Mouse (Mus musculus) C2C12 (cell line): Measurements from ENCODE around the gene Rptor. TPM values are rescaled to one million over a fixed set of nuclear protein-coding genes. Genes with fewer than 3 reads are reported as not detected.

Experiments
- H3K27me3 ChIP-seq: one replicate; pipeline ENCODE4 v1.6.1; 2011; ENCODE audit not compliant: control insufficient read depth, insufficient read depth, insufficient read length
- H3K36me3 ChIP-seq: one replicate; pipeline ENCODE4 v1.6.1; 2011; ENCODE audit not compliant: control insufficient read depth, insufficient read depth
- H3K4me3 ChIP-seq: one replicate; pipeline ENCODE4 v1.5.1; 2011; ENCODE audit warnings: mild to moderate bottlenecking, control low read depth; ENCODE audit not compliant: poor library complexity, insufficient read depth, severe bottlenecking
- H3K79me2 ChIP-seq: one replicate; pipeline ENCODE4 v1.6.1; 2011; ENCODE audit not compliant: control insufficient read depth, insufficient read depth
- H3K79me3 ChIP-seq: one replicate; pipeline ENCODE4 v1.6.1; 2011; ENCODE audit warnings: low read depth, control low read depth
- H3ac ChIP-seq: one replicate; pipeline ENCODE3; 2011; ENCODE audit warnings: low read depth; ENCODE audit not compliant: control insufficient read depth, insufficient read length
- CEBPB ChIP-seq: IDR thresholded peaks from one replicate; pipeline ENCODE4 v1.6.1; 2011; ENCODE audit warnings: low read depth, mild to moderate bottlenecking, control low read depth, moderate library complexity
- CTCF ChIP-seq: IDR thresholded peaks from one replicate; pipeline ENCODE4 v1.5.1; 2011; ENCODE audit not compliant: control insufficient read depth, insufficient read depth, insufficient read length
- FOSL1 ChIP-seq: IDR thresholded peaks from one replicate; pipeline ENCODE4 v1.8.0; 2011; ENCODE audit warnings: mild to moderate bottlenecking, low read length; ENCODE audit not compliant: poor library complexity, insufficient read depth, severe bottlenecking
- MAX ChIP-seq: IDR thresholded peaks from one replicate; pipeline ENCODE4 v1.6.1; 2011; ENCODE audit warnings: mild to moderate bottlenecking, control low read depth
- MYOD1 ChIP-seq: IDR thresholded peaks from one replicate; pipeline ENCODE4 v1.6.1; 2011; ENCODE audit warnings: low read depth; ENCODE audit not compliant: control insufficient read depth, insufficient read length
- MYOG ChIP-seq: IDR thresholded peaks from one replicate; pipeline ENCODE4 v1.6.1; 2011; ENCODE audit not compliant: control insufficient read depth, insufficient read length; ENCODE audit errors: extremely low read depth
- USF1 ChIP-seq: IDR thresholded peaks from one replicate; pipeline ENCODE4 v1.6.1; 2011; ENCODE audit warnings: low read depth, mild to moderate bottlenecking, control low read depth, moderate library complexity
- polyA plus RNA-seq: library from polyadenylated mRNA; unstranded; fragments of >200 nt; fragmentation: generic; extraction: Trizol; gene quantifications from one replicate; pipeline ENCODE4 v1.2.1, GENCODE M21; 2012; ENCODE audit warnings: missing spikeins

Rptor gene
- polyA plus RNA-seq, 1 experiment: 34.8 TPM

DNA sequence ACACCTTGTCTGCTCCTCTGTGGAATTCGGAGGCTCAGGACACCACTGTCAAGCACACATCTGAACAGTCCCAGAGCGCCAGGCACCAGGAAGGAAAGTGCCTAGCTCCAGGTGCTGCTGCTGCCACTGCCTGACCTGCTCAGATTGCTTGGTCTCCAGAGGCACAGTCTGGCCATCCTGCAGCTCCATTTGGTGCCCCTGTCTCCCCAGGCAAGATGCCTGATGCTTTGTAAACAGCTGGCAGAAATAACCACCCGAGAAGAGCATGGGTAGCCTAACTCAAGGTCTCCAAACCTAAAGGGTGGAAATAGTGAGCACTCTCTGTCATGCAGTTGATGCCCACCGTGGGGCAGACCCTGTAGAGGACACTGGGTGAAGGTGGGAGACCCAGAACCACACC, 311.7 kb downstream of the Rptor start:
- Histone ChIP-seq H3K4me3 (peak overlapping the region; percentile 93), H3K79me2 (peaks cover 28% of the 10 kb centered on the region)
- TF ChIP-seq MYOD1: no peak
- TF ChIP-seq FOSL1: no peak
- no peak for TF ChIP-seq CEBPB
- TF ChIP-seq USF1: no peak
- TF ChIP-seq MYOG: no peak
- TF ChIP-seq MAX: no peak
- TF ChIP-seq CTCF: no peak

DNA sequence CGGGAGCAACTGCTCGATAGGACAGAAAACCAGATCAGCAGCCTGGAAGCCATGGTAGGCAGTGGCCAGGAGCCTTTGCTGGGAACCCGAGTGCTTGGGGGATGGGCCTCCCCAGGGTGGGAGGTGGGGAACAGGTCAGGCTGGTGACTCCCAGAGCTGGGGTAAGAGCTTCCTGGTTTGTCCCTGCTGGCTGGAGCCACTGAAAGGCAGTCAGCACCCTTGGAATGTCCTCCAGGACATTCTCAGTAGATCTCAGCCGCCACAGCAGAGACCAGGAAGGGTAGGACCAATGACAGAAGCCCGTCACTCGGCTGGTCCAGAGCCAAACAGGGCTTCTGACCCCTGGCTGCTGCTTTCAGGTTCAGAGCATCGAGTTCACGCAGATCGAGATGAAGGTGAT, 313.0 kb downstream of the Rptor start:
- no peak for TF ChIP-seq MAX
- TF ChIP-seq FOSL1: no peak
- TF ChIP-seq CTCF: no peak
- no peak for TF ChIP-seq CEBPB
- no peak for TF ChIP-seq MYOD1
- TF ChIP-seq MYOG: no peak
- no peak for TF ChIP-seq USF1
- Histone ChIP-seq H3K36me3 (peaks cover 36% of the 10 kb centered on the region), H3K4me3 (no peak overlapping the region), H3K27me3 (no peaks in the 10 kb centered on the region), H3ac (no peak overlapping the region), H3K79me3 (peaks cover 4% of the 10 kb centered on the region), H3K79me2 (peaks cover 28% of the 10 kb centered on the region)

More for the DNA sequence above, 311.7 kb downstream of the Rptor start:
- peaks cover 31% of the 10 kb centered on the region for H3K36me3 ChIP-seq
- peaks cover 4% of the 10 kb centered on the region for H3K79me3 ChIP-seq
- peak overlapping the region; percentile 90 for H3ac ChIP-seq
- H3K27me3 ChIP-seq: no peaks in the 10 kb centered on the region

DNA sequence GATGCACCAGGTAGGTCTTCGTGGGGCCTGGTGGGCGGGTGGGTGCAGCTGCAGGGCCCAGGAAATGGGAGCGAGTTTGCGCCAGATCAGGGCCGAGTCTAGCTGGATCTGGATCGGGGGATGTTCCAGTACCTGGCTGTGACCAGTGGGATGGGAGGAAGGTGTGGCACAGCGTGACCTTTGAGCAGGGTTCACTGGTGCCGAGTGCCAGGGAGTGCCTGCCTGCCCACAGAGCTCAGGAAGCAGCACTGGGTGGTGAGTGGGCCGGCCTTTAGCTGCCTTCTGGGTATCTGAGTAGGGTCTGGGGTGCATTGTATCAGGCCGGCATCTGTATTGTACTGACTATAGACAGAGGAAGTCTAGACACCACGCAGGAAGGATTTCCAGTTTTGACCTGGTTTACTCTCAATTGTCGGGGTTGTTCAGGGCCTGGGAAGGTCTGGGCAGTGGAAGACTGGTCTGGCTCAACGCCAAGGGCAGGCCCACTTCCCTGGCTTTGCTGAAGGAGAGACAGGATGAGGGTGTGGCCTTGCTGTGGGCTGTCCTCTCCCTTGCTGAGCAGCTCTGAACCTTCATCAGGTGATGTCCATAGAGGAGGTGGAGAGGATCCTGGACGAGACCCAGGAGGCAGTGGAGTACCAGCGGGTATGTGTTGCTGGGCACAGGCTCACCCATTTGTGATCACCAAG, 313.5 kb downstream of the Rptor start:
- Histone ChIP-seq H3ac (no peak overlapping the region), H3K4me3 (no peak overlapping the region), H3K79me2 (peaks cover 28% of the 10 kb centered on the region), H3K79me3 (peaks cover 4% of the 10 kb centered on the region), H3K36me3 (peaks cover 36% of the 10 kb centered on the region), H3K27me3 (no peaks in the 10 kb centered on the region)
- TF ChIP-seq FOSL1: no peak
- TF ChIP-seq MAX: no peak
- TF ChIP-seq MYOD1: no peak
- TF ChIP-seq MYOG: no peak
- TF ChIP-seq CEBPB: no peak
- TF ChIP-seq USF1: no peak
- no peak for TF ChIP-seq CTCF

DNA sequence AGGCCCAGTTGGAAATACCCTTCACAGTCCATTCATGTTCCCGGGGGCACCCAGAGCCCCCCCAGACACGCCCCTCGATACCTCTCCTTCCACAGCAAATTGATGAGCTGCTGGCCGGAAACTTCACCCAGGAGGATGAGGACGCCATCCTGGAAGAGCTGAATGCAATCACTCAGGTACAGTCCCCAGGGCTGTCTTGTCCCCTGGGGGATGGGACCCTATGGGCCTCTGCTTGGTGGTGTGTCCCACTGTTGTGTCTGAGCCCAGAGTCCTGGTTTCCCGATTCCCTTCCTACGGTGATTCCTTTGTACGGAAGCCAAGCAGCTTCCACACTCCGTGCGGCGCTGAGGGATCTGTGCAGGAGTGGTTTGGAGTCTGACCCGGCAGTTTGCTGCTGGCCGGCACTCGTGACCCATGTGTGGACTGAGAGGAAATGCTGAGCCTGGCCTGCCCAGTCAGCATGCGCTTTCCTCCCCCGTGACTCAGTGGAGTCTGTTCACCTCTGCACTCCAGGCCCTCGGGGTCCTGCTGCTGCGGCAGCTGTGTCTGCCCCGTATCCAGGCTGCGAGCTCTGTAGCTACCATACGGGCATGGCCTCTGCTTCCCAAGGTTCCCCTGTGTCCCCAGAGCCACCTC, 314.2 kb downstream of the Rptor start:
- TF ChIP-seq CEBPB: no peak
- no peak for TF ChIP-seq FOSL1
- TF ChIP-seq MYOD1: no peak
- no peak for TF ChIP-seq CTCF
- no peak for TF ChIP-seq MYOG
- no peak for TF ChIP-seq USF1
- no peak for TF ChIP-seq MAX

DNA sequence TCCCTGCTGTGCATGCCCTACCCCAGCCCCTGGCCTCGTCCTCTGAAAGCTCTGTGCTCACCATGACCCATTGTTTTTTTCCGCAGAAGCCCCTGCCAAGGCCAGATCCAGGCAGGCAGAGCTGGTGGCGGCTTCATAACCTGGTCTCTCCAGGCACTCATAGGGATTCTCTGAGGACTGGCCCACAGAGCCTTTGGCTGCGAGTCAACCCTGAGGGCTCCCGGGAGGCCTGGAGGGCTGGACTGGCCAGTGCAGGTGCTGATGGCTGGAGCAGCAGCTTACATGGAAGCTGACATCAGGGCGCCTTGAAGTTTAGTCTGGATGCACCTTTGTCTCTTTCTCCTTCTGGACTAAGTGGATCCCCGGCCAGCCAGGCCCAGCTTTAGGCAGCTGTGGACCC, 315.8 kb downstream of the Rptor start:
- Histone ChIP-seq H3K4me3 (no peak overlapping the region), H3K36me3 (peaks cover 36% of the 10 kb centered on the region), H3ac (no peak overlapping the region), H3K79me2 (peaks cover 28% of the 10 kb centered on the region), H3K79me3 (peaks cover 4% of the 10 kb centered on the region), H3K27me3 (no peaks in the 10 kb centered on the region)
- TF ChIP-seq USF1: no peak
- TF ChIP-seq MAX: no peak
- TF ChIP-seq CTCF: no peak
- no peak for TF ChIP-seq CEBPB
- no peak for TF ChIP-seq MYOG
- no peak for TF ChIP-seq FOSL1
- no peak for TF ChIP-seq MYOD1

More for the DNA sequence above, 314.2 kb downstream of the Rptor start:
- peaks cover 36% of the 10 kb centered on the region for H3K36me3 ChIP-seq
- H3ac ChIP-seq: no peak overlapping the region
- peaks cover 4% of the 10 kb centered on the region for H3K79me3 ChIP-seq
- H3K4me3 ChIP-seq: no peak overlapping the region
- no peaks in the 10 kb centered on the region for H3K27me3 ChIP-seq
- peaks cover 28% of the 10 kb centered on the region for H3K79me2 ChIP-seq

DNA sequence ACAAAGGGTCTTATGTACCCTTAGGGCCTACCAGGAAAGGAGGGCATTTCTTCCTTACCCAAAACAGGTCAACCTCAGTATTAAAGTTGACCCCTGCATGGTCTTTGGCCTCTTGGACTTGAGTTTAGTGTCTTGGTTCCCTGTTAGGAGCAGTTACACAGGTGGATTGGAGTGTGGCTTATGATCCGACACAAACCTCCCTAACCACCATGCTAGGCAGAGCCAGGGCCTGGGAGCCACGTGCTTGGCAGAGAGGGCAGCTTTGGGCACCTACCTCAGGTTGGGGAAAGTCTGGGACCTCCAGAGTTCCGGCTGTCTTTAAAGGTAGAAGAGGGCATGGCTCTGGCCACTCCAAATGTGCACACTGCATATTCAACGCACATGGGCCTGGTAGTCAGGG, 316.7 kb downstream of the Rptor start:
- H3K27me3 ChIP-seq: no peaks in the 10 kb centered on the region
- H3ac ChIP-seq: no peak overlapping the region
- TF ChIP-seq MAX: no peak
- no peak for TF ChIP-seq FOSL1
- no peak for TF ChIP-seq USF1
- no peak for TF ChIP-seq CEBPB
- TF ChIP-seq CTCF: no peak
- TF ChIP-seq MYOG: no peak
- TF ChIP-seq MYOD1: no peak
- peaks cover 21% of the 10 kb centered on the region for H3K79me2 ChIP-seq
- H3K4me3 ChIP-seq: no peak overlapping the region
- peaks cover 36% of the 10 kb centered on the region for H3K36me3 ChIP-seq
- H3K79me3 ChIP-seq: no peaks in the 10 kb centered on the region
